Mouse (Mus musculus): ENCODE measurements around the gene Synj1. TPM values are rescaled to one million over a fixed set of nuclear protein-coding genes. Genes with fewer than 3 reads are reported as not detected.

Synj1 gene
- polyA plus RNA-seq, 1 experiment from 2014 or later = 13.5 TPM

- Histone ChIP-seq H3K4me2 (replicated peaks) (no peak overlapping the region), H3K27me3 (no peaks in the 10 kb centered on the region), H3K4me1 (no peaks in the 10 kb centered on the region), H3K4me3 (replicated peaks) (no peak overlapping the region), H3K9me3 (replicated peaks) (no peaks in the 10 kb centered on the region), H3K9ac (no peak overlapping the region), H3K36me3 (peaks cover 14% of the 10 kb centered on the region), H3K27ac (replicated peaks) (no peak overlapping the region)
- no peak for ATAC-seq (ENCODE audit: insufficient number of reproducible peaks, low FRiP score, low TSS enrichment, low read depth)
- 84% methylated on average over 6 of the region's 6 CpGs for WGBS
These were observed 40.1 kb downstream of the Synj1 start for GRCm38 (mm10) chr16:90971004-90971403.

GRCm38 (mm10) chr16:90966241-90966640, 44.9 kb downstream of the Synj1 start:
- WGBS = 83% methylated on average over 4 of the region's 4 CpGs
- H3K27me3 ChIP-seq = no peaks in the 10 kb centered on the region
- no peaks in the 10 kb centered on the region for H3K4me1 ChIP-seq
- no peak overlapping the region for H3K4me2 ChIP-seq (replicated peaks)
- ATAC-seq (ENCODE audit: insufficient number of reproducible peaks, low FRiP score, low TSS enrichment, low read depth) = no peak
- H3K27ac ChIP-seq (replicated peaks) = no peak overlapping the region
- no peaks in the 10 kb centered on the region for H3K9me3 ChIP-seq (replicated peaks)
- no peak overlapping the region for H3K9ac ChIP-seq
- H3K4me3 ChIP-seq (replicated peaks) = no peak overlapping the region
- H3K36me3 ChIP-seq = peaks cover 26% of the 10 kb centered on the region

- Histone ChIP-seq H3K36me3 (peaks cover 24% of the 10 kb centered on the region), H3K27me3 (no peaks in the 10 kb centered on the region), H3K9me3 (replicated peaks) (no peaks in the 10 kb centered on the region), H3K4me1 (no peaks in the 10 kb centered on the region), H3K9ac (no peak overlapping the region), H3K4me3 (replicated peaks) (no peak overlapping the region), H3K4me2 (replicated peaks) (no peak overlapping the region), H3K27ac (replicated peaks) (no peak overlapping the region)
- WGBS = 91% methylated on average over 10 of the region's 10 CpGs
- ATAC-seq (ENCODE audit: insufficient number of reproducible peaks, low FRiP score, low TSS enrichment, low read depth) = no peak
These were observed 46.8 kb downstream of the Synj1 start for GRCm38 (mm10) chr16:90964302-90964701.

GRCm38 (mm10) chr16:90963866-90964265, 47.2 kb downstream of the Synj1 start:
- Histone ChIP-seq H3K9me3 (replicated peaks) (no peaks in the 10 kb centered on the region), H3K27me3 (no peaks in the 10 kb centered on the region), H3K36me3 (peaks cover 24% of the 10 kb centered on the region), H3K4me3 (replicated peaks) (no peak overlapping the region), H3K4me2 (replicated peaks) (no peak overlapping the region), H3K9ac (no peak overlapping the region), H3K4me1 (no peaks in the 10 kb centered on the region), H3K27ac (replicated peaks) (no peak overlapping the region)
- WGBS = 83% methylated on average over 10 of the region's 10 CpGs
- no peak for ATAC-seq (ENCODE audit: insufficient number of reproducible peaks, low FRiP score, low TSS enrichment, low read depth)

GRCm38 (mm10) chr16:90963231-90963630, 47.9 kb downstream of the Synj1 start:
- WGBS = 84% methylated on average over 4 of the region's 4 CpGs
- H3K4me1 ChIP-seq = no peaks in the 10 kb centered on the region

GRCm38 (mm10) chr16:90958301-90959085, 52.6 kb downstream of the Synj1 start:
- H3K36me3 ChIP-seq = peaks cover 17% of the 10 kb centered on the region; the same call in 1 of the 2 replicates
- H3K9me3 ChIP-seq (replicated peaks) = no peaks in the 10 kb centered on the region
- no peak overlapping the region for H3K27ac ChIP-seq (replicated peaks)
- no peak for ATAC-seq (ENCODE audit: insufficient number of reproducible peaks, low FRiP score, low TSS enrichment, low read depth)
- no peak overlapping the region for H3K4me2 ChIP-seq (replicated peaks)
- H3K27me3 ChIP-seq = no peaks in the 10 kb centered on the region
- 60% methylated on average over 5 of the region's 5 CpGs for WGBS
- no peak overlapping the region for H3K9ac ChIP-seq
- no peak overlapping the region for H3K4me3 ChIP-seq (replicated peaks)
- H3K4me1 ChIP-seq = no peaks in the 10 kb centered on the region

More at GRCm38 (mm10) chr16:90963231-90963630, 47.9 kb downstream of the Synj1 start:
- no peak overlapping the region for H3K9ac ChIP-seq
- H3K4me3 ChIP-seq (replicated peaks) = no peak overlapping the region
- no peaks in the 10 kb centered on the region for H3K27me3 ChIP-seq
- peaks cover 21% of the 10 kb centered on the region for H3K36me3 ChIP-seq
- H3K4me2 ChIP-seq (replicated peaks) = no peak overlapping the region
- H3K27ac ChIP-seq (replicated peaks) = no peak overlapping the region
- H3K9me3 ChIP-seq (replicated peaks) = no peaks in the 10 kb centered on the region
- ATAC-seq (ENCODE audit: insufficient number of reproducible peaks, low FRiP score, low TSS enrichment, low read depth) = no peak

- WGBS = 63% methylated on average over 6 of the region's 6 CpGs
These were observed 55.6 kb downstream of the Synj1 start for GRCm38 (mm10) chr16:90955494-90955893.

GRCm38 (mm10) chr16:90953770-90954169, 57.3 kb downstream of the Synj1 start:
- no peaks in the 10 kb centered on the region for H3K4me1 ChIP-seq
- 93% methylated on average over 6 of the region's 6 CpGs for WGBS

More at GRCm38 (mm10) chr16:90955494-90955893, 55.6 kb downstream of the Synj1 start:
- H3K4me2 ChIP-seq (replicated peaks) = no peak overlapping the region
- H3K27ac ChIP-seq (replicated peaks) = no peak overlapping the region
- no peaks in the 10 kb centered on the region for H3K4me1 ChIP-seq
- no peaks in the 10 kb centered on the region for H3K27me3 ChIP-seq
- peaks cover 27% of the 10 kb centered on the region for H3K36me3 ChIP-seq
- H3K4me3 ChIP-seq (replicated peaks) = no peak overlapping the region
- no peak overlapping the region for H3K9ac ChIP-seq
- no peaks in the 10 kb centered on the region for H3K9me3 ChIP-seq (replicated peaks)
- ATAC-seq (ENCODE audit: insufficient number of reproducible peaks, low FRiP score, low TSS enrichment, low read depth) = no peak

GRCm38 (mm10) chr16:90953147-90953546, 58.0 kb downstream of the Synj1 start:
- Histone ChIP-seq H3K9me3 (replicated peaks) (no peaks in the 10 kb centered on the region), H3K9ac (no peak overlapping the region), H3K27me3 (no peaks in the 10 kb centered on the region), H3K4me2 (replicated peaks) (no peak overlapping the region), H3K36me3 (peaks cover 30% of the 10 kb centered on the region), H3K4me3 (replicated peaks) (no peak overlapping the region), H3K4me1 (no peaks in the 10 kb centered on the region), H3K27ac (replicated peaks) (no peak overlapping the region)
- 90% methylated on average over 9 of the region's 9 CpGs for WGBS
- ATAC-seq (ENCODE audit: insufficient number of reproducible peaks, low FRiP score, low TSS enrichment, low read depth) = no peak

More at GRCm38 (mm10) chr16:90953770-90954169, 57.3 kb downstream of the Synj1 start:
- Histone ChIP-seq H3K4me2 (replicated peaks) (no peak overlapping the region), H3K27ac (replicated peaks) (no peak overlapping the region), H3K9me3 (replicated peaks) (no peaks in the 10 kb centered on the region), H3K36me3 (peaks cover 30% of the 10 kb centered on the region), H3K9ac (no peak overlapping the region), H3K27me3 (no peaks in the 10 kb centered on the region), H3K4me3 (replicated peaks) (no peak overlapping the region)
- no peak for ATAC-seq (ENCODE audit: insufficient number of reproducible peaks, low FRiP score, low TSS enrichment, low read depth)

GRCm38 (mm10) chr16:90950354-90950963, 60.6 kb downstream of the Synj1 start:
- Histone ChIP-seq H3K4me2 (replicated peaks) (no peak overlapping the region), H3K4me1 (no peaks in the 10 kb centered on the region), H3K9ac (no peak overlapping the region), H3K27ac (replicated peaks) (no peak overlapping the region), H3K4me3 (replicated peaks) (no peak overlapping the region), H3K9me3 (replicated peaks) (no peaks in the 10 kb centered on the region), H3K36me3 (peaks cover 30% of the 10 kb centered on the region), H3K27me3 (no peaks in the 10 kb centered on the region)
- WGBS = 60% methylated on average over 17 of the region's 17 CpGs
- no peak for ATAC-seq (ENCODE audit: insufficient number of reproducible peaks, low FRiP score, low TSS enrichment, low read depth)

- Histone ChIP-seq H3K9ac (no peak overlapping the region), H3K36me3 (peaks cover 36% of the 10 kb centered on the region), H3K27me3 (no peaks in the 10 kb centered on the region), H3K9me3 (replicated peaks) (no peaks in the 10 kb centered on the region), H3K4me1 (no peaks in the 10 kb centered on the region), H3K4me3 (replicated peaks) (no peak overlapping the region), H3K4me2 (replicated peaks) (no peak overlapping the region), H3K27ac (replicated peaks) (no peak overlapping the region)
- no peak for ATAC-seq (ENCODE audit: insufficient number of reproducible peaks, low FRiP score, low TSS enrichment, low read depth)
- WGBS = 89% methylated on average over 8 of the region's 8 CpGs
These were observed 64.1 kb downstream of the Synj1 start for GRCm38 (mm10) chr16:90946977-90947376.
